In genomic region chr9:98275080-98275479, GRCm38 (mm10) we compare ENCODE assay signal across 23 mouse cellular contexts. TPM values are rescaled to one million over a fixed set of nuclear protein-coding genes. Genes with fewer than 3 reads are reported as not detected.
DNase-seq lines count a peak whose midpoint lies in the region; ATAC-seq and TF ChIP-seq lines count a peak whose summit lies in the region.
"Had no signal": no experiment of that assay in that cellular context is flagged by ENCODE, and none has a peak within 500 bp of the region (broad histone marks: within the 10 kb centered on the region; RNA-seq: fewer than 3 reads in every experiment).

No protein-coding gene starts in this region.

- 19% methylated on average over 10 of the region's 10 CpGs for WGBS in midbrain, embryonic 14.5 days
- WGBS in midbrain, embryonic 16.5 days, result 27% methylated on average over 10 of the region's 10 CpGs
- 63% methylated on average over 10 of the region's 10 CpGs for WGBS in kidney, embryonic 15.5 days

- no peaks in the 10 kb centered on the region for H3K4me1 ChIP-seq in midbrain, embryonic 14.5 days (ENCODE audit: control insufficient read depth, insufficient read depth, low read length)
- H3K4me1 ChIP-seq in midbrain, embryonic 16.5 days (ENCODE audit: control insufficient read depth, insufficient read depth, low read length), result no peaks in the 10 kb centered on the region
- H3K4me1 ChIP-seq in embryonic fibroblast, embryonic 13.5 days (ENCODE audit: control insufficient read depth, insufficient read depth, low read length), result no peaks in the 10 kb centered on the region
- 0 out of 2 replicates have a peak, but pooled peaks cover 4% of the 10 kb centered on the region for H3K4me1 ChIP-seq in kidney, embryonic 15.5 days
- H3K4me1 ChIP-seq: forebrain, embryonic 13.5 days; liver, embryonic 12.5 days; megakaryocyte, embryonic 14.5 days; stomach, embryonic 15.5 days had no signal

- no peak overlapping the region for H3K27ac ChIP-seq in midbrain, embryonic 14.5 days (replicated peaks; ENCODE audit: low read depth, low read length)
- no peak overlapping the region for H3K27ac ChIP-seq in midbrain, embryonic 16.5 days (ENCODE audit: low read length)
- H3K27ac ChIP-seq in embryonic fibroblast, embryonic 13.5 days (ENCODE audit: insufficient read depth, low read length), result peak overlapping the region; percentile 72
- H3K27ac ChIP-seq in kidney, embryonic 15.5 days, result peak overlapping the region; percentile 46
- H3K27ac ChIP-seq: forebrain, embryonic 13.5 days; heart, adult 2 months; limb, embryonic 12.5 days; liver, embryonic 12.5 days; stomach, embryonic 15.5 days had no signal

- ATAC-seq in midbrain, embryonic 14.5 days (ENCODE audit: low FRiP score, low TSS enrichment), result no peak
- no peak for ATAC-seq in midbrain, embryonic 16.5 days
- 0 out of 2 replicates have a peak, but pooled peaks have one; percentile 31 for ATAC-seq in kidney, embryonic 15.5 days (replicated peaks; ENCODE audit: low FRiP score)
- ATAC-seq: activated CD4-positive, CD25-positive, alpha-beta regulatory T cell, adult 4 months; forebrain, embryonic 13.5 days; inflammation-experienced regulatory T-cells, adult 6 months; liver, embryonic 12.5 days had no signal

- TF ChIP-seq CTCF in embryonic fibroblast, embryonic 13.5 days (IDR thresholded peaks at IDR 0.05; ENCODE audit: borderline replicate concordance, insufficient read depth, low read length), result no peak

- no peaks in the 10 kb centered on the region for H3K9me3 ChIP-seq in midbrain, embryonic 14.5 days (ENCODE audit: control insufficient read depth, low read length)
- no peaks in the 10 kb centered on the region for H3K9me3 ChIP-seq in midbrain, embryonic 16.5 days (replicated peaks; ENCODE audit: control insufficient read depth, low read length, poor library complexity, severe bottlenecking)
- no peaks in the 10 kb centered on the region for H3K9me3 ChIP-seq in kidney, embryonic 15.5 days (replicated peaks)
- H3K9me3 ChIP-seq: forebrain, embryonic 13.5 days; limb, embryonic 12.5 days; liver, embryonic 12.5 days; stomach, embryonic 15.5 days had no signal

- no peaks in the 10 kb centered on the region for H3K36me3 ChIP-seq in midbrain, embryonic 14.5 days (ENCODE audit: control insufficient read depth, insufficient read depth, low read length)
- no peaks in the 10 kb centered on the region for H3K36me3 ChIP-seq in midbrain, embryonic 16.5 days (ENCODE audit: control insufficient read depth, insufficient read depth, low read length)
- H3K36me3 ChIP-seq in kidney, embryonic 15.5 days, result no peaks in the 10 kb centered on the region
- H3K36me3 ChIP-seq: limb, embryonic 12.5 days; liver, embryonic 12.5 days; stomach, embryonic 15.5 days had no signal

- no peak overlapping the region for H3K4me2 ChIP-seq in midbrain, embryonic 14.5 days (ENCODE audit: low read length)
- H3K4me2 ChIP-seq in midbrain, embryonic 16.5 days (ENCODE audit: low read length), result no peak overlapping the region
- no peak overlapping the region for H3K4me2 ChIP-seq in kidney, embryonic 15.5 days
- H3K4me2 ChIP-seq: forebrain, embryonic 13.5 days; limb, embryonic 12.5 days; liver, embryonic 12.5 days; stomach, embryonic 15.5 days had no signal

- peaks cover 6% of the 10 kb centered on the region for H3K27me3 ChIP-seq in midbrain, embryonic 14.5 days (ENCODE audit: control insufficient read depth, insufficient read depth, low read length)
- peaks cover 13% of the 10 kb centered on the region for H3K27me3 ChIP-seq in midbrain, embryonic 16.5 days (ENCODE audit: control insufficient read depth, insufficient read depth, low read depth, low read length)
- H3K27me3 ChIP-seq in kidney, embryonic 15.5 days, result no peaks in the 10 kb centered on the region
- H3K27me3 ChIP-seq: forebrain, embryonic 13.5 days; limb, embryonic 12.5 days had no signal

- DNase-seq in midbrain, embryonic 14.5 days, result peak; percentile 37
- no peak for DNase-seq in right cerebral cortex, postnatal 14 days
- no peak for DNase-seq in adrenal gland, postnatal 14 days
- DNase-seq in ovary, adult 18-20 months (ENCODE audit: low spot score), result no peak
- DNase-seq: adrenal gland, postnatal 10 days; cerebellum, adult 11 months; embryo, embryonic 11 days; gastrocnemius, postnatal 10 days; heart, adult 2 months; heart, postnatal 36 days; lung, adult 2 months; right cerebral cortex, postnatal 25 days; thymus, adult 18-20 months had no signal

- H3K4me3 ChIP-seq in midbrain, embryonic 14.5 days (replicated peaks; ENCODE audit: low read depth, low read length), result no peak overlapping the region
- H3K4me3 ChIP-seq in midbrain, embryonic 16.5 days (ENCODE audit: low read depth, low read length), result no peak overlapping the region
- H3K4me3 ChIP-seq in embryonic fibroblast, embryonic 13.5 days (ENCODE audit: insufficient read depth, low read length), result no peak overlapping the region
- H3K4me3 ChIP-seq in kidney, embryonic 15.5 days (replicated peaks), result no peak overlapping the region
- H3K4me3 ChIP-seq: forebrain, embryonic 13.5 days; heart, adult 2 months; limb, embryonic 12.5 days; liver, embryonic 12.5 days; megakaryocyte, embryonic 14.5 days; stomach, embryonic 15.5 days had no signal

- H3K9ac ChIP-seq in midbrain, embryonic 14.5 days (replicated peaks; ENCODE audit: low read length), result no peak overlapping the region
- H3K9ac ChIP-seq in midbrain, embryonic 16.5 days (ENCODE audit: low read depth, low read length), result no peak overlapping the region
- no peak overlapping the region for H3K9ac ChIP-seq in kidney, embryonic 15.5 days
- H3K9ac ChIP-seq: forebrain, embryonic 13.5 days; limb, embryonic 12.5 days; liver, embryonic 12.5 days; stomach, embryonic 15.5 days had no signal

- no peak for TF ChIP-seq POLR2A in embryonic fibroblast, embryonic 13.5 days (IDR thresholded peaks at IDR 0.05; ENCODE audit: low read depth, low read length)

RNA-seq across cellular contexts. Expression of gene Nmnat3, which starts 12.2 kb away (rescaled TPM):
- 0.77 and 0.87 TPM in 2 replicates for polyA plus RNA-seq in midbrain, embryonic 14.5 days (2014; fragmentation: Nextera tagmentation; extraction: Ambion mirVana)
- 0.98 and 1.1 TPM in 2 replicates for polyA plus RNA-seq in midbrain, embryonic 16.5 days (2015; fragmentation: Nextera tagmentation; extraction: Ambion mirVana)
- polyA plus RNA-seq in embryonic fibroblast, embryonic 13.5 days (2011; ENCODE audit: insufficient read length, low read depth, missing spikeins), result 5.1 and 5.2 TPM in 2 replicates
- 10.0 and 10.4 TPM in 2 replicates for polyA plus RNA-seq in kidney, embryonic 15.5 days (2015; fragmentation: Nextera tagmentation; extraction: Ambion mirVana)
- total RNA-seq in adrenal gland, postnatal 14 days (2021), result 12.1 and 13.3 TPM in 2 replicates

Comparison
In these comparisons a context has a peak if more than half of its experiments do, and no peak if none do; other contexts are left out.
1. H3K27ac ChIP-seq: peak in embryonic fibroblast, embryonic 13.5 days (single experiment) and kidney, embryonic 15.5 days (single experiment); none in midbrain, embryonic 14.5 days (single experiment) and midbrain, embryonic 16.5 days (single experiment).